Mouse (Mus musculus) cerebellum, adult 8-10 months (tissue): Measurements from ENCODE around the gene Dpyd.

Experiments
- DNase-seq: peaks from one replicate; pipeline ENCODE4 v3.0.0; 2022

Dpyd gene

DNA sequence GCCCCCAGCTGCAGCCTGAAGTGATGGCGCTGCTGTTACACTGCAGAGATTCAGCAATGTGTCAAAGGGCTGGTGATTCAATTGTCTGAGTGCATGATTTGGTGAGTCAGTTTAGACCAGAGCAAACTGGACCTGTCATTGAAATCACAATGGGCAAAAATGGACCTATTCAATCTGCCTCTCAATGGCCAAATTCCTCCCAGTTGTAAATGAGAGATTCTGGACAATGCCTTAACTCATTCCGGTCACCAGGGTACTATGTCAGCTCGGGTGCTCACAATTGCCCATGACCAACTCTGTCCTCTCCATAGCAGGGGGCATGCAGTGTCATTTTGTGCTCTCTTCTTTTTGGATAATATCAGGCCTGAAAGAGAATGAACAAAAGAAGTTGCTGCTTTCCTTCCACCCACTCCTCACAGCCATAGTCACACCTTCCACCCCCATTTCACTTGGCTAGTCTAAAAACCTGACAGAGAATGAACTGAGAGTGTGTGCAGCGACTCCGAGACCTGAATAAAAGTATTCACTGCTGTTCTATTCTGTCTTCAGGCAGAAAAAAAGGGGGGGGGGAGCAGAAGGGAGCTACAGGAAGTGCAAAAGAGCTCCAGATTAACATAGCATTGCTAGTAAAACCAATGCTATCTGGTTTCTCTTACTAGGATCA is 533.4 kb downstream of the Dpyd start:
- no peak for DNase-seq

- no peak for DNase-seq
Observed at GRCm38 (mm10) chr3:119126003-119126402, 564.1 kb downstream of the Dpyd start.

DNA sequence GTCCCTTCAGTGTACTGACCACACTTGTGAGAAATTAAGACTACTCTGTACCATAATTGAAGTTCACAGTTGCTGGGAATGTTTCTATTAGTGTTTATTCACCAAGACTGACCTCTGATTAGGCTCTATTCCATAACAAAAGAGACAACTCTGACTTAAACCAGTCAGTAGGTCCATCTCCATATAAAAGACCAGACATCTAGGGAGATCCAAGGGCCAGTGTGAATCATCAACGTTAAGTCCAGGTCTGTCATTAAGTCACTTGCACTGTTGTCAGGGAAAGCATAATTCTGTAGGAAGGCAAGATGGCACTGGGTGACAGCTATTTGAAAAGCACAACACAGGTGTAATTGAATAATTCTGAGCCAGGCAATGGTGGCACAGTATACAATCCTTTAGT is 566.1 kb downstream of the Dpyd start:
- DNase-seq, result no peak

DNA sequence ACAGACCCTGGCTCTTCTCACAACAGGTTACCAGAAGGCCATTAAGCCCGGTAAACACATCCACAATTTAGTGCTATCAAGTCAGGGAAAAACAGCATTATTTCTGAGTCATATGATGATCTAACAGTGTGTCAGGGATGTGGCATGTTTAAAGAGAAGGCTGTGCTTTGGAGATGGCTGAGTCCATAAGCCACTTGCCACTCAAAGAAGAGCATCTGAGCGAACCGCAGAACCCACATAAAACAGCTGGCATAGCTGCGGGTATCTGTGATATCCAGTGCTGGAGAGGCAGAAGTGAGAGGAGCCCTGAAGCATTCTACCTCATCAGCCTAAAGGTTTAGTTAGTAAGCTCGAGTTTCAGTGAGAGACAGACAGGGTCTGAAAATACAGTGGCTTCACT is 581.1 kb downstream of the Dpyd start:
- DNase-seq, result no peak

- DNase-seq, result no peak
Observed at GRCm38 (mm10) chr3:119144788-119145187, 582.9 kb downstream of the Dpyd start.

GRCm38 (mm10) chr3:119154604-119155444 is 592.9 kb downstream of the Dpyd start:
- no peak for DNase-seq

DNA sequence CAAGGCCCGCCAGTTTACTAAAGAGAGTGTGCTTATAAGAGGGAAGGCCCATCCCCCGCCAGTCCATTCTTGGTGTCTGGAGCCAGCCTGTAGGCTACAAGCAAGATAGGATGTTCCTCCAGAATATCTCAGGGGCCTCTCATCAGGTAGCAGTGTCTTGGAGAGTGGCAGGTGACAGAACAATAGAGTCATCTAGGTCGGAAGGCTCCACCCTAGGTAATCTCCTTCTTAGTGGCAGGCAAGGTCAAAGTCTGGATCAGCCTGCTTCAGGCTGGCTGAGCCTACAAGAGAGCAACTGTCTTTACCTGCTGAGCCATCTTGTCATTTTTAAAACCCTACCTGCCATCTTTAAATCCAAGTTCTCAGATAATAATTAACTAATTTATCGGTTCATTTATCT is 596.7 kb downstream of the Dpyd start:
- no peak for DNase-seq

DNA sequence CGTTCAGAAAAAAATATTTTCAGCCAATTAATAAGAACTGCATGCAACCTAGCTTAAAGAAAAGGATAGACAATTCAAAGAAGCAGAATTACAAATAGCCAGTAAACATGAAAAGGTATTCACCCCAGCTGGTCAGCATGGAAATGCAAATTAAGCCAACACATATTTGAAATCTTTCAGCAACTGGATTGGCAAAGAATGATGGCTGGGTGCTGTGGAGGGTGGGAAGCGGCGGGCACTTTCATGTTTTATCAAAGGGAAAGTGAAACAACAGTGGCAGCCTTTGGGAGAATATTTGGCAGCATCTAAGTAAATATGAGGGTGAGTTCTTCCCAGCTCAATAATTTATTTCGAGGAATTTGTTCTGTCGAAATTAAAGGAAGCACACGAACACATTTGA is 603.8 kb downstream of the Dpyd start:
- no peak for DNase-seq

- DNase-seq, result no peak
Observed at GRCm38 (mm10) chr3:119168166-119168565, 606.2 kb downstream of the Dpyd start.

GRCm38 (mm10) chr3:119168661-119169060 is 606.7 kb downstream of the Dpyd start:
- no peak for DNase-seq

DNA sequence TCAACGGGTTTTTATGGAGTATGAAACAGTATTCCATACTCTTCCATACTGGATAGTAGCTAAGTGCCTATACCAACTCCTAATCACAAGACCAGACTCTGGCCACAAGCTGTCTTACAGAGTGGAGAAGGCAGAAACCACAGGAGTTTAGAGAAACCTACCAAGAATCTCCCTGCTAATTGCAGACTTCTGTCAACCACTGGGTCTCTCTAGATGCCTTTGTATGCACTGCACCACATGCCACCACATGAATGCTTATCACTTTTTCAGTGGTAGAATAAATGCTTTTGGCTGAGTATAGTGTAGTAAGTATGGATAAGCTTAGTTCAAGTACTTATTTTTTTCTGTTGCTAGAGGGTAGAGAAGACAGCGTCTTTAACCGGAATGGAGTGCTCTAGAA is 621.3 kb downstream of the Dpyd start:
- no peak for DNase-seq

DNA sequence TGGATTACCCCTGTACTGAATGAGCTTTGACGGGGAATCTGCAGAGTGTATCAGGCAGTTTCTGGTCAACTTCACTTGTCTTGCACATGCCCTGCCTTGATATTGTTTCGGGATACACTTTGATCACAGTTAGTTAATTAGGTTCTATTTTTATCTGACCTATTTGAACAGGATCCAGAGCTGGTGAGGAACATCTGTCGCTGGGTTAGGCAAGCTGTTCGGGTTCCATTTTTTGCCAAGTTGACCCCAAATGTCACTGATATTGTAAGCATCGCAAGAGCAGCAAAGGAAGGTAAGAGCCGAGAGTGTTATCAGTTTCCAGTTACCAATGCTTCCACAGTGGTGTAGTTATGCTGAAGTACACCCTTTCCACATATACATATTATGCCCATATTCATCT is 632.1 kb downstream of the Dpyd start:
- no peak for DNase-seq

DNA sequence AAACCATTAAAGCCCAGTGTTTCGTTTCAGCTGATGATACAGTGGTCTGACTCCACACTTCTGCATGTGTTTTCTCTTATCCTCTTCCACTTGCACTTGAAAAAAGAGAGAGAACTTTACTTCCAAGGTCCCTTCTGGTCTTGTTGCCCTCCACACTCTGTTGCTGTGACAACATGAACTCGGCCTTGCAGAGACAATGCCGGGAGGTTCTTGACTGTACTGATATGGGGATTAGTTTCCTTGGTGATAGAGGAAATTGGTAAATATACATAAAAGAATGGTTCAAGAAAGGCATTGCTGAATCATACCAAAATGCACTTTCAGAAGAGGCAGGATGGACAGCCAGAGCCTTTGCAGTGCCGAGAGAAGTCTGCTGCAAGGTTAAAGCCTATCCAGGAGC is 633.7 kb downstream of the Dpyd start:
- DNase-seq, result no peak

GRCm38 (mm10) chr3:119220763-119221412 is 659.0 kb downstream of the Dpyd start:
- DNase-seq, result no peak

DNA sequence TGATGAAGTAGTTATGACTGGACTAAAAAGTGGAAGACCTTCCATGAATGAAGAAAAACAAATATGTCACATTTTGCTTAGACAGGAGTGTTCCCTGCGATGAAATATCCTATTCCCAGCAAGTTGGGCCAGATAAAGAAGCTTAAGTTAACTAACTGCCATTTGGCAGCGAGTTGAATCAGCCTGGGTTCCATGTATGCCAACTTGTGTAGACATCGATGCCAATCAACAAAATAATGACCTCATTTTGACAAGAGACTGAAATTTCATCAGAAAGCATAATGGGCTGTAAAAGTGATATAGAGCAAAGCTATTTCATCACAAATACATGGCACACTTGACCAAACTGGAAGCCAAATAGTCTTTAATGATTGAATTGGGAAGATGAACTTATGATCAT is 681.3 kb downstream of the Dpyd start:
- no peak for DNase-seq

- DNase-seq, result no peak
Observed at GRCm38 (mm10) chr3:119256516-119256915, 694.6 kb downstream of the Dpyd start.

DNA sequence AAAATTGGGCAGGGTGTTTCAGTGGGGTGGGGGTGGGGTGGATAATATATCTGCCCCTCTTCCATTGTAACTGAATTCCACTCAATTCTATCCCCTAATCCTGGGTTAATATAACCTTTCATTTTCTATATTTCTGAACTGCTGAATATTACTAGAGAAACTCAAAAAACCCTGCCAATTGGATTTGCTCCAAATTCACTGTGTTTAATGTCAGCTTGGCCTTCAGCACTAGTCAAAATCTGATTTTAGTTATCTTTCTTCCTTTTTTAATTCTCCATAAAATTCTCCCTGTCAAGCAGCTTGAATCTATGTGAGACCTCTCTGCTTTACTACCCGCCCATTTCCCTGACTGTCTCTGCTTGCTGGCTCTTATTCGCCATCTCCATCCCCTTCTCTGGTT is 713.3 kb downstream of the Dpyd start:
- no peak for DNase-seq

- no peak for DNase-seq
Observed at GRCm38 (mm10) chr3:119280671-119281070, 718.7 kb downstream of the Dpyd start.

DNA sequence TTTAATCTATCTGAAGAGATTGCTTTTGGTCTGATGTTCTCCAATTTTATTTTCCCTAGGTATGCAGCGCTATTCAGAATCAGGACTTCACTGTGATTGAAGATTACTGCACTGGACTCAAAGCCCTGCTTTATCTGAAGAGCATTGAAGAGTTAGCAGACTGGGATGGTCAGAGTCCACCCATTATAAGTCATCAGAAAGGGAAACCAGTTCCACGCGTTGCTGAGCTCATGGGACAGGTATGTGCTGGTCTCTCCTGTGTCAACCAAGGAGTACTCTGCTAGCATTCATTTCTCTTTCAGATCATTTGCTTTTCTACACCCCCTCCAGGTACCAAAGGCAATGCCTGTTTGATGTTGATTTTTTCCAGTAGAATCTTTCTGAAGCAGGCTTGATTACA is 752.8 kb downstream of the Dpyd start:
- no peak for DNase-seq

DNA sequence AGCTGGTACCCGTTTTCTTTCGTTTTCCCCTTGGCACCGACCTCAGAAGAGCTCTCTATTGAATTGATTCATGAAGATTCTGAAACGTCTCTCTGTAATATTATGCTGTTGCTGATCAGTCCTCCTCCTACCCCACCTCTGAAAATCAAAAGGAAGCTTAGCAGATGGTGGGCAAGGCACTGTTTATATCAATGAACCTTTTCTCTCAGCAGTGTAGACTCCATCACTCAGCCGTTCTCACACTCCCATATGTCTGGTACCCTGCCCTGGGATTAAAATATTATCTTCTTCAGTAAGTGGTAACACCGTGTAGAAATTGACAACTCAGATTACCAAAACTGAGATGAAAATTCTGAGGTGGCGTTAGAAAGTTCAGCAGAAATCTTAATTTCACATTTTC is 767.1 kb downstream of the Dpyd start:
- no peak for DNase-seq

DNA sequence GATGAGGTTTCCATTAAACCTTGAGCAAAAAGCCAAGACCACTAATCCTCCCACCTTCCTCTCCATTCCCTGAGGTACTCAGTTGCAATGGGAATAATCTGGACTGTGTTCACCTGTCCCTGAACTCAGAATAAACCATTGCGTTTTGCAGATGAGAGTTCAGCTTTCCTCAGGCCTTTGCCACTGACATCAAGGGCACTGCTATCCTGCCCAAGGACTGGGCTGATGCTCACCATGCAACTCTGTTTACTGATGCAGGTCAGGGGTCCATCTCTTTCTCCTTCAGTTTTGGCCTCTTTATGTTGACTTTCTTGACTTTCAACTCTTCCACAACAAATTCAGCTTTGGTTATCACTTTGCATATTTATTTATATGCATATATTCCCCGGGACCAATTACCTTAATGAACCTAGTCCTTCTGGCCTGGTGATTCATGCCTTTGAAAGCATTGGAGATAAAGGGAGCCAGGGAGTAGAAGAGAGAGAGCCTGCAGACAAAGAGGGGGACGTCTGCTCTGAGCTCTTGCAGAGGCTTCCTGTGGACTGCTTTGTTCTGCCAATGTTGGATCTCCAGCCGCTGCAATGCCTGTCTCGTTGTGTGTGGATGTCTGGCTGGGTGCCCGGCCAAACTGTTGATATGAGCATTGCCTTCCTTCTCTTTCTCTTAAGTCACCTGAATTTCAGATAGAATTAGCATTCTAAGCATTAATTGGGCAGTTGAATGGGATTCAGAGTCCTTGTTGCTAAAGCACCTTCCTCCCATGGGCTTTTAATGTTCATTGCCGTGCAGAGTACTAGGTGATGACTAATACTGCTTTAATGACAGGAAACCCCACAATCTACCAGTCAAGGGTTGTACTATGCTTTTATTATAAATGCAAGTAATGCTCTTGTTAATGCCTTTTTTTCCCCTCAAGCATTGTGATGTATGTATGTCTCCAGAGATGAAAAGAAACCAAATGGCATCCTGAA is 771.7 kb downstream of the Dpyd start:
- no peak for DNase-seq

DNA sequence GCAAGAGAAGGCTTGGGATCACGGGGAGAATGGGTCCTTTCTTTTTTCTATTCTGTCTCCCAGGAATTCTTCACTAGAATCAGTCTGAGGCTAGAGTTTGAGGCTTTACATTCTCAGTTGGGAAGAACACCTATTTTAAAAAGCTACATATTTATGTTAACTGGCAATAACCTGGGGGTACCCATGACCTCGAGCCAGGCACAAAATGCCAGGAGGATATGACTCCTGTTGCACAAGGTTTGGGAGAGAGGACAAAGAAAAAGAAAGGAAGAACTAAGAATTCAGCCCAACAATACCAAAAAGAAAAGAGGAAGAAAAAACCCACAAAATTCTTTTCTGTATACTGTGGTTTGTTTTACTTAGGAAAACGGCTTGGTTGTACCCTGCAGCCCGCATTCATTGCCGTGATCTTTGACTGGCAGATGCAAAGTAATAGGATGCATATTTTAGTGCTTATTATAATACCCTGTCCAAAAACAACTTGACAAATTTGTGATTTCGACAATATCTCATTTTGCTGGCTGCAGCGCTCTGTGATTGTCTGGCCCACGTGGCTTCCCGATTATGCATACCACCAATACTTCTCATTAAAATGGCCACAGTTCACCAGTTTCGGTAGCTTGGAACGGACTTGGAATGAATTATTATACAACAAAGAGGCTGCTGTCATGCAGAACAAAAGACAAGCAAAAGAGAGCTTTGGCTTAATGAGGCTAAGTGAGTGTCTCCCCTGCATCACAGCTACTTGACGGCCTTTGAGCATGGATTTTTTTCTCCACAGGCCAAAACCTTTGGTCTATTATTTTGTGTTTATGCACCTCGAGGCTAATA is 799.8 kb downstream of the Dpyd start:
- no peak for DNase-seq
